Mouse (Mus musculus): ENCODE measurements around the gene Atad3a.
A peak's percentile ranks its signal among the peaks of the same experiment; 100 is the strongest.

The Atad3a gene

GRCm38 (mm10) chr4:155694111-155694481, 66.8 kb downstream of the Atad3a start, which contains the start of gene Fndc10:
TSS of gene Fndc10 (plus strand) at chr4:155694342.
- DNase-seq (ENCODE audit: low spot score in 2 of 2): peak; percentile 51 to 54

DNA sequence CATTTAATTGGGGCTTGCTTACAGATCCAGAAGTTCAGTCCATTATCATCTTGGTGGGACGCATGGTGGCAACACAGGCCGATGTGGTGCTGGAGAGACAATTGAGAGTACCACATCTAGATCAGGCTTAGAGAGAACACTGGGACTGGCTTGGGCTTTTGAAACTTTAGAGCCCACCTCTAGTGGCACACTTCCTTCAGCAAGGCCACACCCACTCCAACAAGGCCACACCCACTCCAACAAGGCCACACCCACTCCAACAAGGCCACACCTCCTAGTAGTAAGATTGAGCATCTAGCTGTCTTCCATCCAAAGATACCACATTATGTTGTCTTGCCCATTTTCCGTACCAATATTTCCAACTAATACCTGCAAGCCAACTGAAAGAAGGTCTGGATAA, 68.5 kb downstream of the Atad3a start:
- no peak for DNase-seq (ENCODE audit: low spot score in 2 of 2)

Data from frontal cortex, postnatal 25 days (tissue).